Mouse (Mus musculus) spleen, postnatal 4 days (tissue): ENCODE data around the gene Notum.
"Not testable (repeated sequence)": the region's sequence is repeated elsewhere in the genome, so short reads cannot be mapped to it uniquely, and the experiment has no call there.

Experiments used
- DNase-seq, 2 experiments: peaks; one replicate each; pipeline ENCODE4 v3.0.0; 2022; ENCODE audit warnings: low spot score in 2 of 2

Notum gene

DNA sequence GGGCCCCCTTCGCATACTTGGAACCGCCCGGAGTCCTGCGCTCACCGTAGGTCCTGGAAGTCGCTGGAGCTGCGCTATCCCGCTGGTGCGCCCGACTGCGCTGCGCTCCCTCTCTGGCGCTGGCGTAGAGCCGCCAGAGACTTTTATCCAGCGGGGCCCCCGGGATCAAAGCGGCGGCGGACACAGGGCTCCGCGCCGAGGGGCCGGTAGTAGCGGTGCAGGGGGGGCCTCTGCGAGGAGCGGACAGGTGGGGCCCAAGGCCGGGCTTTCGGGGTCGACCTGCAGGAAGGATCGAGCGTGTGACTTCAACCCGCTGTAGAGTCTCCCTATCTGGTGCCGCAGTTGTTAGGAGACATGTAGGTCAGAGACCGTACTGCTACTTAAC lies at the start of gene Notum:
Notum (minus strand) TSS at position 100 of the 385 bp plus-strand sequence.
- DNase-seq, result no peak

DNA sequence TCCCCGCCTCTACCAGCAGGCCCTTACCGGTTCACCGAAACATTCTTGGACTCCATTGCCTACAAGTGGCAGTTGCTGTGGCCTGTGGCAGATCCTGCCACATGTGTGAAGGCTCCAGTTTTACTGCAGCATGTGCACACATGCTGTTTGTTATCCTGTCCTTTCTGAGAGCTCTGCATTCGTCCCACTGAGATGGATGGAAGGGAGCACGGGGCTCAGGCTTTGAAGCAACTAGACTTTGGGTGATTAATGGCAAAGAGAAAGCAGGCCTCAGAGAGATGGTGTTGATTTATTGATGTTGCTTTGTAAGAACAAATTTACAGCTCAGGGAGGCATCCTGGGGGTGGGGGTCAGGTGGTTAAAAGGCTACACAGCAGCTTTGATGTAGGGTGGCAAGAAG lies 49.7 kb upstream of the Notum start:
- DNase-seq, result no peak

DNA sequence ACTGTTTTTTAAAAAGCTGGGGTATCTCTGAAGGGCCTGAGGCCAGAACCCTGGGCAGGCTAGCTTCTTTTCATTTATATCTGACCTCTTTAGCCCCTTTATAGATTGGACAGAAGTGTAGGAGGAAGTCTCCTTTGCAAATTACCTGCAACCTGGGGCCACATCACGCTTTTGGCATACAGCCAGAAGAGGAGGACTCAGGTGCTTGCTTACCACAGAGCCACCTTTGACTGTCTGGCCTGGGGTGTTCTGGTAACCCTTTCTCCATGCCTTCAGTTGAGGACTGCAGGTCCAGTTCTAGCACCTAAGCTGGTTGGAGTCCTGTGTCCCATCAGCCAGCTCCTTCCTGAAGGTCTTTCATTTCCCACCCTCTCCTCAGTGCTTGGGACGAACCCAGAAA lies 48.6 kb upstream of the Notum start:
- DNase-seq, result no peak

DNA sequence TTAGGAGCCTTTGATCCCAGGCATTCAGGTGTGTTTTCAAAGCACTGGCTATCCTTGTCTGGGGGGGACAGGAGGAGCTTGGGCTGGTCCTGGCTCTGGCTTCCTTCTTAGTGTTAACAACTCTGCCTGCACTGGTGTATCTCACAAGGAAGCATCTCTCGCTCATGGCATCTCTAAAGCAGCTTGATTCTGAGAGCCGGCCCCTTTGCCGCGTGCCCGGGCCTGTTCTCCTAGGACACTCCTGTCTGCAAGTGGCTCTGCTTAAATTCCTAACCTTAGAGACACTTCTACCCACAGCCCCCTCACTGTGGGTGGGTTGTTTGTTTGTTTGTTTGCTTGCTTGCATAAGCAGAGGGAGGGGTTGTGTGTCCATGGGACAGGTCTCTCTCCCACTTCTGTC lies 47.0 kb upstream of the Notum start:
- no peak for DNase-seq

DNA sequence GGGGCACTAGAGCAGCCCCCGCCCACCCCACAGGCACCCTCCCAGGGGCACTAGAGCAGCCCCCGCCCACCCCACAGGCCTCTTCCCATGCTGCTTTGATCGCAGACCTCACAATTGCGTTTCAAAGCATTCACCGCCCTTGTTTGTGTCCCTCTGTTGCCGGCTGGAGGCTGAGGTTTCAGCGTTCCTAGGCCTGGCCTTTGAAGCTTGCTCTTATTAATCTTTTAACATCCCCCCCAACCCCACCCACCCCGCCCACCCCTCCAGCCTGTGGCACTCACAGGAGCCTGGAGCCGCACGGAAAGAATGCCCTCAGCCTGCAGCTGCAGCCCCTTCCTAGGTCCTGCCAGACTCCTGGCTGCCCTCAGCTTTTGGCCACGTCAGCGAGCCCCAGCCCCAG lies 46.2 kb upstream of the Notum start:
- no peak for DNase-seq

DNA sequence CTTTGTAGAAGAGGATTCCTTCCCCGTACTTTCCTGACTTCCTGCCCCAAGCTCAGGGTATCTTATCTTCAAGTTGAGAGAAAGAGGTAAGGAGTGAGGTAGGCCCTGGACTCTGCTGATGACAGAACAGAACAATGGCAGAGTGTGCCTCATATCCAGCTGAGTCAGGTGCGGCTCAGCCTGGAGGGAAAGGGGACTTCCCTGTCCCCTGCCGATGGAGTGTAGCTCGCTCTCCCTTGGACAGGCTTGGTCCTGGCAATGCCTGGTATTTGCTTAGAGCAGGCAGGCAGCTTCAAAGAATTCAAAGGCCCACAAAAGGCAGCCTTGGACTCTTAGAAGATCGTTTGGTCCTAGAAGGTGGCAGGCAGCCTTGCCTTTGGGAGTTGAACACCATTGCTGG lies 45.1 kb upstream of the Notum start:
- no peak for DNase-seq

DNA sequence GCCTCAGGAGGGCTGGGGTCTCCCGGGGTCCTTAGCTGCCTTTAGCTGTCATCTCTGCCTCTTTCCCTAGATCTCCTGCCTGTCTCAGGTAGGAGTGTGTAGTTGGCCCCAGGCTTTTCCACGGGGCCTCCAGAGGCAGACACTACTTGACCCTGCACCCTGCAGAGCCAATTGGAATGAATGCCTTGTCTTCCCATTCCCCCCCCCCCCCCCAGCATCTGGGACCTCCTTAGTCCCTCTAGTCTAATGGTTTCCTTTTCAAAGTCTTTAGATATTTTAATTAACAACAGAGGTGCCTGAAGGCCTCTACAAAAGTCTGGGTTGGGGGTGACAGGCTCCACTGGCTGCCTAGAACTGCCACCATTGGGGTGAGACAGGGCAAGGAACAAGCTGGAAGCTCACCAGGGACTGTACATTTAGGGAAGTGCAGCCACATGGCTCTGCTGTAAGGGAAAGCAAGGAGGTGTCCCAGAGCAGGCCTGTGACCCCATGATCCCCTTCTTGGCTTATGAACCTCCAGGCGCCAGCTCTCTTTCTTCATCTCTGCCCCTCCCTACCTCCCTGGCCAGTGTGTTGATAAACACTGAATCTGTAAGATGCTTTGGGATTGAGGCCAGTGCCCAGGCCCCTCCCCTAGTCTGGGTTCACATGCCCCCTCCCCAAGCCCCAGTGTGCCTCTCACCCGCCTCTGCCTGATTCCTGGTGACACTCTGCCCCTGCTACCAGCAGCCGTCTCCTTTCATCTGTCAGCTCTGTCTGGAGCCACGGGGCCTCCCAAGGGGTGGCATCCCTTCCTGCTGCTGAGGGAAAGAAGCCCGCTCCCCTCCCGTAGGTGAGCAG lies 43.7 kb upstream of the Notum start:
- no peak for DNase-seq

DNA sequence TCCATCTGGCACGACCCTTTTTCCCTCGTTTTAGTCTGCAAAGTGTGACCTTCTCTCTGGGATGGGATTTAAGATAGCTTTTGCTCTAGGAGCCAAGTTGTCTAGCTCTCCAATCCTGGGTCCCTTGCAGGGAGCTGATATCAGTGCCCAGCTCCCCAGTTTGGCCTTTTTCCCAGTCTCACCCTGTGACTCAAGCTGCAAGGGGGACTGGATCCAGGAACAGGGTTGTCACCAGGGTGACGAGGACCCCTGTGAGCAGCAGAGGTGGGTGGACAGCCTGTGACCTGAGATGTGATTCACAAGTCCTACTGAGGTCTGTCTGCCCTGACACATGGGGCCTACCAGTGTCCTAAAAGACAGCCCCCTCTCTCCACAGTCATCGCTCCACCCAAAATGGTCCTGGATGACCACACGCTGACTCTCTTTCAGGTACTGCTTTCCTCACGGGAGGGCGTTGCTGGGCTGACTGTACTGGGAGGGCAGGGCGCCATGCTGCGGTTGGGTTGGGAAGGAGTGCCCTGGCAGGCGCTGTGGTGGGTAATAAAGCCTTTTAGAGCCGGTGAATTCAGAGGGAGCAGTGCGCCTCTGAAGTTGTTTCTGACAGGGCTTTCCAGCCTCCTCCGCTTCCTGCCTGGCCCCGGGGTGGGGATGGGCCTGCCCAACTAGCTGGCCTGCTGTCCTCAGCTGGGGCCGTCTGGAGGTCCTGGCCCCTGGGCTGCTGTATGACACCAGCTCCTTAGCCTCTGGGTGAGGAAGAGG lies 42.9 kb upstream of the Notum start:
- DNase-seq, result no peak

DNA sequence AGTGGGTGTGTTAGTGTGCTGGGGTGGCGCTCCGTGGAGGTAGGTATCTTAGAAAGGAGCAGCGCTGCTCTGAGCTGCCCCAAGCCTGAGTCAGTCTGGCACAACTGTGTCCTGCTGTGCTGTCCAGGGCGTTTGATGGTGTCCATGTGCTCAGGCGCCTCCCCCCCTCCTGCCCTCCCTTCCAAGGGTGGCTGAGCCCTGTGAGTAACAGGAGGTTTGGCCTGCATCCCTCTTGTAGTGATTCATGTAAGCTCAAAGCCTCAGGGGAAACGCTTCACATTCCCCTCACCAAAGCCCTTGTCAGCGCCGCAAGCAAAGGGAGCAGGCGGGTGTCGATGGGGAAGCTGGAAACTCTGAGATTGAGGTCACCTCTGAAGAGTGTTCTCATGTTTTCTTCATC lies 36.8 kb upstream of the Notum start:
- DNase-seq, result no peak

DNA sequence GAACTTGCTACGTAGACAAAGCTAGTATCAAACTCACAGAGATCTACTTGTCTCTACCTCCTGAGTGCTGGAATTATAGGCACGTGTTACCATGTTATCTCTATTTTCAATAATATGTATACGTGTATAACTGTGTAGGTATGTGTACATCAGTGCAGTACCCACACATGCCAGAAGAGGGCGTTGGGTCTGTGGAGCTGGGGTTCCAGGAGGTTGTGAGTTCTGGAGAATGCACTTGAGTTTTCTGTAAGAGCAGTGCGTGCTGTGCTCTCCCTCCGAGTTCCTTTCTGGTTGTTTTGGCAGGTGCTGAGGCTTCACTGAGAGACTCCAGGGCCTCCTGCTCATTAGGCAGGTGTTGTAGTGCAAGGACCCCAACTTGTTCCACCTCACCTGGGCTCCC lies 35.6 kb upstream of the Notum start:
- DNase-seq, result no peak

DNA sequence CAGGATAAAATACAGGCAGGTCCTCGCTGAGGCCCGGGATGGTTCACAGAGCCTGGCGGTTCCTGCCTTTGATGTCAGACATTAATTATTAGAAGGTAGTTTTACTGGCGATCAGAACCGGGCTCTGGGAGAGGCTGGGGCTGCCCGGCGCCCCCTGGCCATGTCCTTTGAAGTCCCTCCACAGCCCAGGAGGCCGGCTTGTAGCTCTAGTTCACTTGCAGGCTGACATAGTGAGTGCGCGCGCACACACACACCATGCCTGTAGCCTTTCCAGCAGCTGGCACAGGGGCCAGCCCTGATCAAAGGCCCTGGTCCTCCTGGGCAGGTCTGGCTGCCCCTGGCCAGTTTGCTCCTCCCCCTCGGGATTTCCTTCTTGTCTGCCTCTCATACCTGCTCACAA lies 34.7 kb upstream of the Notum start:
- no peak for DNase-seq

DNA sequence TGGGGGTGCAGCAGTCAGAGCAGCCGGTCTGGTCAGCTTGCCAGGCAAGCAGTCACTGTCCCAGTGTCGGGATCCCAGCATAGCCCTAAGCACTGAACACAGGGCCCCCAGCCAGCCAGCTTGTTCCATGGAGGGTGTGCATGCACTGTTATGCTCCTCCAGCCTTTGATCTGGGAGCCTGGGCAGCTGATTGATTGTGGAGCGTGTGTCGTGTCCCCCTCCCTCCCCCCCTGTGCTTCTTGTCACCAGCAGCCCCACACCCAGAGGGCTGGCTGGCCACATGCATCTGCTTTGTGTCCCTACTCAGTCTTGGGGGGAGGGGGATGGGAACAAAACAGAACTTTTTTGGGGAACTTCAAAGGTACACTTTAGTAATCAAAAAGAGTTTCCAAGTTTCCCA lies 34.2 kb upstream of the Notum start:
- DNase-seq, result no peak

DNA sequence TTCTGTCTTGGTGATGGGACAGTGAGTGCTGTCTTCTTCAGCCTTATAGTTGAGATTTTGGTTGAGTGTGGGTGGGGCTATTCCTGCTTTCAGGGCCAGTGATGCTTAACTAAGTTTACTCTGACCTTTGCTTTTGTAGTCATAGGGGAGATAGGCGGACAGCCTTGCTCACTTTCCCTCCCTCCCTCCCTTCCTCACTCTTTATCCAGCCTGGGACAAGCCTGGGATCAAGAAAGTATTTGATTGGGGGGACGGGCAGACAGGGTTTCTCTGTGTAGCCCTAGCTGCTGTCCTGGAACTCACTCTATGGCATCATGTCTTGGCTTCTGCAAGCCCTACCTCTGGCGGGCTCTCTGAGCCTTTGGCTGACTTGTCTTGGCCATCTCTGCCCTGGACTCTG lies 32.5 kb upstream of the Notum start:
- DNase-seq, result no peak

DNA sequence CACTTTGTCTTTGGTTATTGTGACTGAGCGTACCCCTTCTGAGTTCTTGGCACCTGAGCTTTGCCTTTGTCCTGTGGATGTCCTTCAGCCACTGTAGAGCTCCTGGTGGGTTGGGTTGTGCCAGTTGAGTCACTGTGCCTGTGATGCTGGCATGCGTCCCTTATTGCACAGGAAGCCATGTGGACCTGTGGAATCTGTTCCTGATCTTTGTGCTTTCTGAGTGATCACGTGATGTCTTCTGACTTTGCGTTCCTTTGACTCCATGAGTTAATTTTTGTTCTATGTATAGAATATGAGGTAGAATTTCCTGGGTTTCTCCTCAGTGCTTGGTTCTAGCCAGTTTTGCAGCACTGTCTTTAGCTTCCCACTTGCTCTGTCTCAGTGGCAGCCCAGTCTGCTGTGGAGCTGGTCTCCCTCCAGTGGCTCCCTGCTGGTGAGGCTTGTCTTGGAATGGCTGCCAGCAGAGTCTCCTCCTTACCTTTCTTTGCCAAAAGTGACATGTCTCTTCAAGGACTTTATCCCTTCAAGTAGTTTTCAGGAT lies 31.6 kb upstream of the Notum start:
- DNase-seq, result no peak

DNA sequence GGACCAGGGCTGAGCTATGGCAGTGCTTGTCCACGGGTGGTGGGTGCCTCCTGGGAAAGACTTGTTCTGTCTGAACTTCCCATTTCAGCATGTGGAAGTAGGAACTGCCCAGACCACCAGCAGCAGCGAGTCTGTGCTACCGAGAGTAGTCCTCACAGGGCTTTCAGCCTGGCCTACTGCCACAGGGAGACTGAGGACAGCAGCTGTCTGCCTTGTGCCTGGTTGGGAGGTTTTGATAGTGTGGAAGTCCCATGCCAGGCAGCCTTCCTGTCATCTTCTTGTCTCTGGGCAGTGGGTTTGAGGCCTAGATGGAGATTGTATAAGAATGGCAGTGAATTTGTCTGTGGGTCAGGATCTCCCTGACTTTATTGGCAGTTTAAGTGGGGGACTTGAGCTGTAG lies 28.4 kb upstream of the Notum start:
- DNase-seq, result no peak

DNA sequence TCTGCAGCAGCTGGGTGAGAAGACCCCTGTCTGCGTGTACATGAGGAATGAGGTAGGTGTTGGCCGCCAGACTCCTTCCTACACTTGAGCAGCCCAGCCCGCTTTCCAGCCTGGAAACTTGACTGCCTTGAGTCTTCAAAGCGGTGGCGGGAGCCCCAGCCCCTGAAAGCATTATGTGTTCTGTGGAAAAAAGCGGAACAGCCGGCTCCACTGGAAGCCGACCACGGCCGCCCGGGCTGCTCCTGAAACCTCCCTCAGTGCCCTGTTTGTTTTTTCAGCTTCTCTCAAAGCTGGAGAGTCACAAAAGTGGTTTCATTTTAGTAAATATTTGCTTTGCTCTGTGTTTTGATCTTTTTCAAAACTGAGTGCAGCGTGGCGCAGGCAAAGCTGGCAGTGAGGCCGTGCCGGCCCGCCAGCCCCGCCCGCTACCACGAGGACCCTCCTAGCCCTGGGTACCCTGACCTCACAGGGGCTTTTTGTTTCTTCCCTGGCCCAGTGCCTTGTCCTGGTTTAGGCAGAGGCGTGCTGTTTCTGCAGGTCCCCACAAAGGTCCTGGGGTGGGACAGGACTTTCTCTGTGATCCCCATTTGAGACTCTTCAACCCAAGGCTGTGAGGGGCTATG lies 25.8 kb upstream of the Notum start:
- no peak for DNase-seq

DNA sequence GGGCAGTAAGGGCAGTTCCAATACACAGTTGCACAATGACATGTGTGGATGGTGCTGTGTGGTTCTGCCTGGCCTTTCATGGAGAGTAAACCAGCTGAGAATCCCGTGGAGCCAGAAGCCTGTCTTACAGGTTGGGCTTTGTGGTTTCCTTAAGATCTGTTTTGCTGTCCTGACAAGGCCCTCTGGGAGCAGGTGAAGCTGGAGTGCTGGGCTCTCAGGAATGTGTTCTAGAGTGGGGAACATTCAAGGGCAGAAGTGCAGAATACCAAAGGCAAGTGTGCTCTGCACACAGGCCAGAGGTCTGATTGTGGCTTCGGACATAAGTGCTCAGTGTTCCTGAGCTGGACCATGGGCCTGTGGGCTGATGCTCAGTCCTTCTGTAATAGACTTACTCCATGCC lies 23.7 kb upstream of the Notum start:
- no peak for DNase-seq

DNA sequence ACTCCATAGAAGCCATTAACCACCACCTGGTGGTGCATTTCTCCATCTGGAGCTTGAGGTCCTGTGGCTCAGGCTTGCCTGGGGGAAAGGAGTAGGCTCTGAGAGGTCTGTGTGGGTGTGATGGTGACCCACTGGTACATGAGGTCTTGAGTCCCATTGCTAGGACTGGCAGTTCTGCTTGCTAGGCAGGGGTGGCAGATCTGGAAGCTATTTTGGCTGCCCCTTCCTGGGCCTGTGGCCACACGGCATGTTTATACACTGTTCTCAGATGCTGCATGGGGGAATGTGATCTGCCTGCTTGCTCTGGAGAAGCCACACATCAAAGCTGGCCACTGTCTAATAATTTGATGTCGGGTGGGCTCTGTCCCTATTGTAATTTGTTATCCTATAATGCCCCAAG lies 23.1 kb upstream of the Notum start:
- no peak for DNase-seq

DNA sequence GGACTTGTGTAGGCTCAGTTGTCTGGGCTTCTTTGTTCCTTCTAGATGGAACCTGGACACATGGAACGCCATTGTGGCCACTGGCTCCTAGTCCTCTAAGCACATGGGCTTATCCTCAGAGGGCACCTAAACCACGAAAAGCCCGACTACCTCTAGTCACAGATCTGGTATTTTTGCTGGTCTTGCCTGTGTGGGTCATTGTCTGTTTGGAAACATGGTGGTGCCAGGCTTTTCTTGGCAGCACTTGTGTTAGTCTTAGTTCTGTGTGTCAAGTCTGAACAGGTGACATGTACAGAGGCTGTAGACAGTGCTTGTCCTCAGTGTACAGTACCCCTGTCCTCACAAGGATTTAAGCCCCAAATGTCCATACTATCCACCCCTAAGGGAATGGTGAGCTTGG lies 22.6 kb upstream of the Notum start:
- no peak for DNase-seq

DNA sequence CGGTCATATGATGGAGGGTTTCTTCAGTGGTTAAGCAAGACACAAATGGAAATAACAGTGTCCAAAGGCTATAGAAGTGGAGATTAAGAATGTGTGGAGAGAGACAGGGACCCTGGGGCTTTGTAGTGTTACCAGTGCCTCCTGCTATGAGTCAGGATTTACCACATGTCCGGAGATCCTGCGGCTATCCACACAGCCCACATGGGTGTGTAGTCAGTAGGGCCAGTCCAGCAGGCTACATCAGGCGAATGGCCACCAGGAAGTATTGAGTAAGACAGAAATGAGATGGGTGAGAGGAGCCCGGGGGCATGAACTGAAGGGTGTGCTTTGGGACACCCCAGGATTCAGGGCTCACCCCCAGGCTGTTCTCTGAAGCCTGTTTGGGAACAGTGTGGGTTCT lies 21.7 kb upstream of the Notum start:
- DNase-seq, result no peak

DNA sequence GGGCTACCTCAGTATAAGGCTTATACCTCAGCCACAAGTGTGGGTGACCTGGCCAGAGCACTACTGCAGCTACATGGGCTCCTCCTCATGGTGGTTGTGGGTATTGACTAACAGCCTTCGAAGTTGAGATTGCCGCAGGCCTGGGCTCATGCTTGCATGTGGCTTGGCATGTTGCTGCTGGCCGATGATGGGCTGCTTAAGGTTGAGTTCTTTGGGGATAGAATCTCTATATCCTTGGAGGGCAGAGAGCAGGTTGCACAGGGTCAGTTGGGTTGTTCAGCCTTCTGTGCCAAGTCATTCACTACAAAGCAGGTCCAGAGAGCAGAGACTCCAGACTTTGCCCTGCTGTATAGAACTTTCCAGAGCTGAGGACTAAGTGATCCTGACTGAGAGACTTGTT lies 18.9 kb upstream of the Notum start:
- peak in 1 of 2 experiments; percentile 38 for DNase-seq

DNA sequence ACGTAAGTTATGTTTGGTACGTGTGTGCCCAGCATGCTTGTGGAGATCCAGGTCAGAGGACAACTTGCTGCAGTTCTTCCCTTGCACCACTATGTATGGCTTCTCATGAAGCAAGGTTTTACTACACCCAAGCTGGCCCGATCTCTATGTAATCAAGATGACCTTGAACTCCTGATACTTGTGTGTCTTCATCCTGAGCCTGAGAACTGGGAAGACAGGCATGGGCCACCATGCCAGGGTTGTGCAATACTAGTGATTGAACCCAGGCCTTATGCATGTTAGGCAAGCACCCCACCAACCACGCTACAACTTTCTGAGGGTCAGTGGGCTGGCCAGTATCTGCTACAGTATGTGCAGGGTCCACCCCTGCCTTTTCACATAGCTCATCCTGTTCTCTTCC lies 16.0 kb upstream of the Notum start:
- no peak for DNase-seq

DNA sequence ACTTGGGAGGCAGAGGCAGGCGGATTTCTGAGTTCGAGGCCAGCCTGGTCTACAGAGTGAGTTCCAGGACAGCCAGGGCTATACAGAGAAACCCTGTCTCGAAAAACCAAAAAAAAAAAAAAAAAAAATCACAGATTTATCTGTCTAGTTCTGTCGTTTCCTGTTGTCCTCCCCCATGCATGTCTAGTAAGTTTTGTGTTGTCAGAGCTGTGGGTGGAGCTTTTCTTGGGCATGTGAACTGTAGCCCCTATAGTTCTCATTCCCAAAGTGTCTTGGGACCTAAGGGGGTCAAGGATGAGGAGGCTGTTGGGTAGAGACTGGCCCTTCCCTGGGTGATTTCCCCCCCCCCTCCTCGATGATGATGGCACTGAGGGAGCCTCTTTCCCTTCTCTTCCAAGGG lies 14.9 kb upstream of the Notum start:
- not testable (repeated sequence) for DNase-seq
